Mouse (Mus musculus) thymus, postnatal 36 days (tissue): ENCODE results near the gene Gm49396.
A peak's percentile ranks its signal among the peaks of the same experiment; 100 is the strongest.

Source experiments
- DNase-seq, 2 experiments: peaks; one replicate each; pipeline ENCODE4 v3.0.0; 2022; ENCODE audit warnings: mixed read lengths in 2 of 2

Gene Gm49396

GRCm38 (mm10) chr7:30553021-30553589 lies 10.0 kb upstream of the Gm49396 start:
- peak; percentile 34 to 53 for DNase-seq

GRCm38 (mm10) chr7:30553810-30554584 lies 9.1 kb upstream of the Gm49396 start:
- DNase-seq = peak in 1 of 2 experiments; percentile 21

GRCm38 (mm10) chr7:30556894-30557536 lies 6.1 kb upstream of the Gm49396 start:
- DNase-seq = no peak

- no peak for DNase-seq
Observed at GRCm38 (mm10) chr7:30557901-30558514, 5.1 kb upstream of the Gm49396 start.

GRCm38 (mm10) chr7:30558656-30559442 lies 4.3 kb upstream of the Gm49396 start:
- no peak for DNase-seq

- DNase-seq = peak; percentile 91 to 96
Observed at GRCm38 (mm10) chr7:30559443-30559954, 3.6 kb upstream of the Gm49396 start, which contains the start of gene Lin37. Gene Lin37 (minus strand): TSS chr7:30559838.

GRCm38 (mm10) chr7:30560296-30560695 lies 2.8 kb upstream of the Gm49396 start:
- no peak for DNase-seq

GRCm38 (mm10) chr7:30562526-30563116 lies 523 bp upstream of the Gm49396 start:
- no peak for DNase-seq

- peak; percentile 57 to 70 for DNase-seq
Observed at GRCm38 (mm10) chr7:30563906-30564280, 749 bp downstream of the Gm49396 start.

- DNase-seq = no peak
Observed at GRCm38 (mm10) chr7:30564970-30565571, 1.9 kb downstream of the Gm49396 start, which contains the start of gene Igflr1. Gene Igflr1 (plus strand): TSS chr7:30565427.

GRCm38 (mm10) chr7:30566033-30566432 lies 2.9 kb downstream of the Gm49396 start:
- DNase-seq = no peak

GRCm38 (mm10) chr7:30567555-30567954 lies 4.4 kb downstream of the Gm49396 start:
- DNase-seq = no peak

- DNase-seq = no peak
Observed at GRCm38 (mm10) chr7:30572389-30572788, 9.2 kb downstream of the Gm49396 start.

- DNase-seq = no peak
Observed at GRCm38 (mm10) chr7:30572969-30573368, 9.8 kb downstream of the Gm49396 start.

- no peak for DNase-seq
Observed at GRCm38 (mm10) chr7:30579950-30580349, 16.8 kb downstream of the Gm49396 start.

- no peak for DNase-seq
Observed at GRCm38 (mm10) chr7:30581547-30581946, 18.4 kb downstream of the Gm49396 start.

GRCm38 (mm10) chr7:30584339-30584738 lies 21.2 kb downstream of the Gm49396 start:
- DNase-seq = no peak

- no peak for DNase-seq
Observed at GRCm38 (mm10) chr7:30585170-30585569, 22.0 kb downstream of the Gm49396 start.

GRCm38 (mm10) chr7:30586455-30587020 lies 23.4 kb downstream of the Gm49396 start:
- DNase-seq = peak in 1 of 2 experiments; percentile 43

GRCm38 (mm10) chr7:30587842-30588667 lies 24.9 kb downstream of the Gm49396 start:
- DNase-seq = peak in 1 of 2 experiments; percentile 65
